Mouse (Mus musculus) stomach, postnatal 0 days (tissue): ENCODE measurements around the gene Cntnap1. TPM values are rescaled to one million over a fixed set of nuclear protein-coding genes. Genes with fewer than 3 reads are reported as not detected.
A peak's percentile ranks its signal among the peaks of the same experiment; 100 is the strongest.

ENCODE experiments used
- ATAC-seq: fragments of 200-750 bp; cut with Nextera tagmentation; 2 replicates; pipeline ENCODE4 v1.8.0; 2017; ENCODE audit not compliant: low FRiP score, low TSS enrichment
- DNase-seq: peaks from one replicate; pipeline ENCODE4 v3.0.0-alpha.2; 2016; ENCODE audit warnings: low spot score
- H3K27ac ChIP-seq: fragments of 300-500 bp; sonication (generic); replicated peaks from 2 replicates; pipeline ENCODE4 v1.5.1; 2014; ENCODE audit warnings: mild to moderate bottlenecking, control low read depth
- H3K27me3 ChIP-seq: fragments of 300-500 bp; sonication (generic); 2 replicates; pipeline ENCODE4 v1.6.1; 2014; ENCODE audit warnings: low read length; ENCODE audit not compliant: control insufficient read depth, insufficient read depth
- H3K36me3 ChIP-seq: fragments of 300-500 bp; sonication (generic); 2 replicates; pipeline ENCODE4 v1.6.1; 2014; ENCODE audit warnings: low read length, mixed read lengths; ENCODE audit not compliant: control insufficient read depth, insufficient read depth
- H3K4me1 ChIP-seq: fragments of 300-500 bp; sonication (generic); replicated peaks from 2 replicates; pipeline ENCODE4 v1.6.1; 2014; ENCODE audit warnings: antibody characterized with exemption; ENCODE audit not compliant: control insufficient read depth, insufficient read depth
- H3K4me2 ChIP-seq: fragments of 300-500 bp; sonication (generic); replicated peaks from 2 replicates; pipeline ENCODE4 v1.6.1; 2014; ENCODE audit warnings: low read depth, mild to moderate bottlenecking, control low read depth, moderate library complexity
- H3K4me3 ChIP-seq: fragments of 300-500 bp; sonication (generic); 2 replicates; pipeline ENCODE4 v1.5.1; 2014; ENCODE audit warnings: low read depth, low read length, control low read depth
- H3K9ac ChIP-seq: fragments of 300-500 bp; sonication (generic); 2 replicates; pipeline ENCODE4 v1.6.1; 2014; ENCODE audit warnings: mild to moderate bottlenecking, low read length, control low read depth, mixed read lengths
- H3K9me3 ChIP-seq: fragments of 300-500 bp; sonication (generic); 2 replicates; pipeline ENCODE4 v1.6.1; 2016; ENCODE audit warnings: low read length; ENCODE audit not compliant: control insufficient read depth
- CTCF ChIP-seq: IDR thresholded peaks from 2 replicates; pipeline ENCODE4 v1.5.1; 2016; ENCODE audit warnings: antibody characterized with exemption, low read depth, mild to moderate bottlenecking, moderate library complexity
- EP300 ChIP-seq: optimal IDR thresholded peaks from 2 replicates; pipeline ENCODE3; 2016; ENCODE audit warnings: antibody characterized with exemption
- WGBS: fragments of 180-500 bp; shearing (Covaris S2); extraction: QIAGEN DNeasy Blood & Tissue Kit; methylation state at CpG from one replicate; pipeline ENCODE4 v1.1.7; 2014; 5-methylcytosine and 5-hydroxymethylcytosine counted together
- polyA plus RNA-seq: library from polyadenylated mRNA; unstranded; fragments of >200 nt; fragmentation: Nextera tagmentation; extraction: Ambion mirVana; gene quantifications from 2 replicates; pipeline ENCODE4 v1.2.1, GENCODE M21; 2015

The Cntnap1 gene
- polyA plus RNA-seq, 1 experiment from 2014 or later = 0.52 TPM

- no peaks in the 10 kb centered on the region for H3K27me3 ChIP-seq
- 81% methylated on average over 15 of the region's 15 CpGs for WGBS
- TF ChIP-seq CTCF = no peak
- no peak for TF ChIP-seq EP300
Observed at GRCm38 (mm10) chr11:101179306-101179705, 9.0 kb downstream of the Cntnap1 start.

GRCm38 (mm10) chr11:101180261-101180660 is 9.9 kb downstream of the Cntnap1 start:
- no peaks in the 10 kb centered on the region for H3K9me3 ChIP-seq
- no peak for ATAC-seq
- no peak overlapping the region for H3K4me3 ChIP-seq
- no peak for DNase-seq
- WGBS = 54% methylated on average over 17 of the region's 17 CpGs
- no peak overlapping the region for H3K4me2 ChIP-seq
- no peak for TF ChIP-seq EP300
- no peak for TF ChIP-seq CTCF
- no peaks in the 10 kb centered on the region for H3K27me3 ChIP-seq
- peaks cover 4% of the 10 kb centered on the region; the same call in 1 of the 2 replicates for H3K4me1 ChIP-seq
- H3K27ac ChIP-seq = no peak overlapping the region
- H3K9ac ChIP-seq = no peak overlapping the region
- no peaks in the 10 kb centered on the region for H3K36me3 ChIP-seq

More at GRCm38 (mm10) chr11:101179306-101179705, 9.0 kb downstream of the Cntnap1 start:
- ATAC-seq = no peak
- H3K4me1 ChIP-seq = peaks cover 8% of the 10 kb centered on the region
- DNase-seq = no peak
- no peak overlapping the region for H3K4me2 ChIP-seq
- no peaks in the 10 kb centered on the region for H3K36me3 ChIP-seq
- H3K9me3 ChIP-seq = no peaks in the 10 kb centered on the region
- H3K27ac ChIP-seq = no peak overlapping the region
- no peak overlapping the region for H3K9ac ChIP-seq
- H3K4me3 ChIP-seq = no peak overlapping the region

- Histone ChIP-seq H3K9ac (no peak overlapping the region), H3K4me2 (no peak overlapping the region), H3K27me3 (no peaks in the 10 kb centered on the region), H3K9me3 (no peaks in the 10 kb centered on the region), H3K36me3 (no peaks in the 10 kb centered on the region), H3K27ac (no peak overlapping the region), H3K4me1 (peaks cover 2% of the 10 kb centered on the region; the same call in 1 of the 2 replicates), H3K4me3 (no peak overlapping the region)
- 41% methylated on average over 10 of the region's 10 CpGs for WGBS
- TF ChIP-seq CTCF (peak; percentile 90), EP300 (no peak)
- ATAC-seq = no peak
- DNase-seq = peak; percentile 82
Observed at GRCm38 (mm10) chr11:101180846-101181740, 10.8 kb downstream of the Cntnap1 start.

- Histone ChIP-seq H3K9me3 (no peaks in the 10 kb centered on the region), H3K9ac (no peak overlapping the region), H3K27me3 (no peaks in the 10 kb centered on the region), H3K4me2 (no peak overlapping the region), H3K4me1 (no peaks in the 10 kb centered on the region; the same call in 1 of the 2 replicates), H3K4me3 (no peak overlapping the region), H3K36me3 (no peaks in the 10 kb centered on the region), H3K27ac (no peak overlapping the region)
- TF ChIP-seq CTCF = no peak
- no peak for TF ChIP-seq EP300
- no peak for DNase-seq
- WGBS = 89% methylated on average over 11 of the region's 11 CpGs
- ATAC-seq = no peak
Observed at GRCm38 (mm10) chr11:101181961-101182360, 11.6 kb downstream of the Cntnap1 start.

GRCm38 (mm10) chr11:101182771-101183517 is 12.6 kb downstream of the Cntnap1 start:
- Histone ChIP-seq H3K4me3 (no peak overlapping the region), H3K9ac (no peak overlapping the region; the same call in 1 of the 2 replicates), H3K4me1 (no peaks in the 10 kb centered on the region), H3K9me3 (no peaks in the 10 kb centered on the region), H3K27me3 (no peaks in the 10 kb centered on the region), H3K36me3 (no peaks in the 10 kb centered on the region), H3K4me2 (no peak overlapping the region), H3K27ac (no peak overlapping the region)
- ATAC-seq = no peak
- no peak for DNase-seq
- TF ChIP-seq CTCF = no peak
- no peak for TF ChIP-seq EP300
- WGBS = 73% methylated on average over 14 of the region's 14 CpGs
